Mouse (Mus musculus) cerebellum, adult 8-10 months (tissue): ENCODE results near the gene Nfkbib.

Source experiments
- DNase-seq: peaks from one replicate; pipeline ENCODE4 v3.0.0; 2022

The Nfkbib gene

GRCm38 (mm10) chr7:28766173-28766879, 986 bp downstream of the Nfkbib start, which contains the start of gene Sirt2:
Sirt2 (plus strand) TSS chr7:28766735.
- DNase-seq: peak; percentile 97

GRCm38 (mm10) chr7:28765211-28765610, 2.1 kb downstream of the Nfkbib start:
- DNase-seq: no peak

- no peak for DNase-seq
Observed at GRCm38 (mm10) chr7:28761907-28762306, 5.4 kb downstream of the Nfkbib start.

GRCm38 (mm10) chr7:28758623-28759022, 8.7 kb downstream of the Nfkbib start:
- no peak for DNase-seq

GRCm38 (mm10) chr7:28756079-28756478, 11.2 kb downstream of the Nfkbib start, which contains the start of gene Ccer2:
Ccer2 (plus strand) TSS chr7:28756174.
- DNase-seq: no peak

DNA sequence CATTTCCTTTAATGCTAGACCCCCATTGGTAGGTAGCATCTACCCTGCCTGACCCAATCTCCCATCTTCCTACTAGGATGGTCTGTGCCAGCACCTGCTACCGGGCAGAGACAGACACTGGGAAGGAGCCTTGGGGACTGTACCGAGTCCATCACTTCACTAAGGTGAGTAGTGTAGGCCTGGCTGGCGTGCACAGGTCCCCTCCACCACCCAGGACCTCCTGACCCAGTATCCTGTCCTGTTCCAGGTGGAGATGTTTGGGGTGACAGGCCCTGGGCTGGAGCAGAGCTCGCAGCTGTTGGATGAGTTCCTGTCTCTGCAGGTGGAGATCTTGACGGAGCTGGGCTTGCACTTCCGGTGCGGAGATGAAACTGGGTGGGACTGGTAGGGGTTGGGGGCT, 17.4 kb downstream of the Nfkbib start:
- no peak for DNase-seq

- DNase-seq: peak; percentile 97
Observed at GRCm38 (mm10) chr7:28741709-28742438, 25.4 kb downstream of the Nfkbib start, which contains the start of the genes Mrps12 and Sars2. Mrps12 (minus strand) TSS chr7:28741820. Sars2 (plus strand) TSS chr7:28741992.

GRCm38 (mm10) chr7:28741368-28741708, 26.0 kb downstream of the Nfkbib start:
- DNase-seq: no peak

- no peak for DNase-seq
Observed at GRCm38 (mm10) chr7:28740949-28741348, 26.4 kb downstream of the Nfkbib start.

GRCm38 (mm10) chr7:28739829-28740228, 27.5 kb downstream of the Nfkbib start:
- no peak for DNase-seq

DNA sequence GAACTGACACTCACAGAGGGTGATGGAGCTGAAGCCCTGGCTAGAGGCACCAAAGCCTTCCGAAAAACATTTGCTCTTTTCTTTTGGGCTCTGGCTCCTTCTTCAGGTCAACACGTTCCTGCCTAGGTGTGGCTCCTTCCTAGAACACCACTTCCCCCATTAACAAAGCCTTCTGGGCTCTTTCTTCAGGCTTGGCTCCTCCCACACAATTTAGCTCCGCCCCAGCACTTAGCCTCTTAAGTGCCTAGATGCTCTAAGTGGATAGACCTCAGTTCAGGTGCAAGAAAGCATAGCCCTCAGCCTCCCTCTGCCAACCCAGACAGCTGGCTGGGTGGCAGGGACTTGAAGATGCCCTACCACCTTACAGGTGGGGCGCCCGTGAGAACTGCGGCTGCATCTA, 31.6 kb downstream of the Nfkbib start:
- DNase-seq: no peak

DNA sequence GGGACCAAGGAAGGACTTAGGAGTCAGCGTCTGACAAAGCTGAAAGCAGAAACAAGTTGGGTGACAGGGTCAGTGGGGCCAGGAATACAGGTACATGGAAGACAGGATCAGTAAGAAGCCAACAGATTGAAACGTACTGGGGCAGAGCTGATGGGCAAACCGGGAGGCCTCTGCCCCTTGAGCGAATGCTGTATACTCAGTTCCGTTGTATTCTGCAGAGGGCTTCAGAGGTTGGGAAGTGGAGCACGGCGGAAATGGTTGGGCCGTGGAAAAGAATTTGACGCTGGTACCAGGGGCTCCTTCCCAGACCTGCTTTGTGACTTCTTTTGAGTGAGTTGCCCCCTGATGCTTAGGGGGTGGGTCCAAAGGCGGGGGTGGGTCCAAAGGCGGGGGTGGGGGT, 34.1 kb downstream of the Nfkbib start:
- DNase-seq: no peak

DNA sequence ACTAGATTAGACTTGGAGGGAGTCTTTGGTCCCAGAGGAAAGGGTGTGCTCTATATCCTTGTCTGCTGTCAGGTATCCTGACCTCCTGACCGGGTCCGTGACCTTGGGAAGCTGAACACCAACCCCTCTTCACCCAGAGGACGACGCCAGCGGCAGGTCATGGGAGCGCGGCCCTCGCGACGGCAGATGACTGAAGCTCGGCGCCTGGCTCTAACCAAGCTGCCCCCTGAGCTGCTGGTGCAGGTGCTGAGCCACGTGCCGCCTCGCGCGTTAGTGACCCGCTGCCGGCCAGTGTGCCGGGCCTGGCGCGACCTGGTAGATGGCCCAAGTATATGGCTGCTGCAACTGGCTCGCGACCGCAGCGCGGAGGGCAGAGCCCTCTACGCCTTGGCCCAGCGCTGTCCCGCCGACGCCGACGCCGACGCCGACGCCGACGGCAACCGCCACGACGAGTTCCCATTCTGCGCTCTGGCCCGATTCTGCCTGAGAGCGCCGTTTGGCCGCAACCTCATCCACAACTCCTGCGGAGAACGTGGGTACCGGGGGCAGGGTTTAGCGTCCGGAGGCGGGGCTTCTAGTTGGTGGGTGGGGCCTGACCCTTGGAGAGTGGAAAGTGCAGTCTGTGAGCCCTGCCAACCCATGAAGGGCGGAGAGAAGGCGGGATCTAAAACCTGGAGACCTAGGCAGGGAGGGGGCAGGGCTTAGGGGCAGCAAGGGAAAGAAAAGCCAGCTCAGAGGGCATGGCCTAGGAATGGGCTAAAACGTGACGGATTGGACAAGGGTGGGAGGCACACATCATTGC, 34.8 kb downstream of the Nfkbib start:
- DNase-seq: peak; percentile 58

- no peak for DNase-seq
Observed at GRCm38 (mm10) chr7:28727649-28728340, 39.5 kb downstream of the Nfkbib start.

DNA sequence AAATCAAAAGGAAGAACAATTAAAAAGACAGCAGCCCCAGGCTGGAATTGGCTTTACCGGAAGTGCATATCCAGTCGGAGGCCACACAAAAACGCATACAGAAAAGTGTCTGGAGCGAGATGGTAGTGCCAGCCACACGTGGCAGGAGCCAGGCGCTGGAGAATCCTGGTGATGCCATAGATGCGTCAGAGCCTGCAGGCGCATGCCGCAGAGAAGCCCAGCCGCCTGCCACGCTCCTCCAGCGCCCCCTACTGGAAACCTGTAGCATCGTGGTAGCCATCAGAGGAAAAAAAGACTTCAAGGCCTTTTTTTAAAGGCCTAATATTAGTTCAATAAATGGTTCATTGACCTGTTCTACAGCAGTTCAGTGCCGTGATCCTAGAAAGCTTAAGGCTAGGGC, 40.7 kb downstream of the Nfkbib start:
- DNase-seq: peak; percentile 84

DNA sequence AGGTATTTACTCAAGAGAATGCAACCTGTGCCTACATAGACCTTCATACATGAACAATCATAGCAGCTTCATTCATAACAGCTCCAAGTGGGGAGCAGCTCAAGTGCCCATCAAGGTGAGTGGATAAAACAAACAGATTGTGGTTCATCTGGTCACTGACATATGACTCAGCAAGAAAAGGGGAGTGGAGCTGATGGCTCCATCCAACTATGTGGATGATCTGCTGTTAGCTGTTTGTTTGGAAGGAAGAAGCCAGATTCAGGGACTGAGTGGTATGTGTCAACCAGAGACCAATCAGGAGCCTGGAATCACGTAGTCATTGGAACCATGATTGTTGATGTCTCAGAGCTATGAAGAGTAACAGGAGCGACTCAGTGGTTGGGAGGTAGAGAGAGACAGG, 42.7 kb downstream of the Nfkbib start:
- DNase-seq: no peak

DNA sequence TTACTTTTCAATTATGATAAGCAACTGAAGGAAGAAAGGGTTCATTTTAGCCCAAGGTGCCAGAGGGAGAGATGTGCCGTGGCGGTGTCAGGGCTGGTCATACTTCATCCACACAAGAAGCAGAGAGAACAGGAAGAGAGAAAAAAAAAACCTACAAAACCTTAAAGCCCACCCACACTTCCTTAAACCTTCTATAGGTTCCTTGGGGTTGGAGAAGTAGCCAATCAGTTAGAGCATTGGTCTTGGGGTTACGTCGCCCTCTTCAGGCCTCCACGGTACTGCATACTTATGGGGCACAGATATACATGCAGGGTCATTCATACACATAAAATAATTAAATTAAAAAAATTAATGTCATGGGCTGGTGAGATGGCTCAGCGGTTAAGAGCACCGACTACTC, 45.2 kb downstream of the Nfkbib start:
- no peak for DNase-seq

- no peak for DNase-seq
Observed at GRCm38 (mm10) chr7:28720753-28721537, 46.4 kb downstream of the Nfkbib start.

DNA sequence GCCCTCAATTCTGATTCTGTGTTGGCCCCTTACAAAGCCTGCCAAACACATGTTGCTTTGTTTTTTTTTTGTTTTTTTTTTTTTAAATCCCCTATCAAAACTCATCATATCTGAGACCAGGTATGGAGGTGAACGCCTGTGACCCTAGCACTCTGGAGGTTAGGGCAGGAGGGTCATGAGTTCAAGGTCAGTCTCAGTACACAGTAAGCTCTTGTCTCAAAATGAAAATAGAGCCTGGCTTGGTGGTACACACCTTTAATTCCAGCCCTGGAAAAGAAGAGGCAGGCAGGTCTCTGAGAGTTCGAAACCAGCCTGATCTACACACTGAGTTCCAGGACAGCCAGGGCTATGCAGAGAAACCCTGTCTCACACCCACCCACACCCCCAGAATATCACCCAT, 47.7 kb downstream of the Nfkbib start:
- no peak for DNase-seq

DNA sequence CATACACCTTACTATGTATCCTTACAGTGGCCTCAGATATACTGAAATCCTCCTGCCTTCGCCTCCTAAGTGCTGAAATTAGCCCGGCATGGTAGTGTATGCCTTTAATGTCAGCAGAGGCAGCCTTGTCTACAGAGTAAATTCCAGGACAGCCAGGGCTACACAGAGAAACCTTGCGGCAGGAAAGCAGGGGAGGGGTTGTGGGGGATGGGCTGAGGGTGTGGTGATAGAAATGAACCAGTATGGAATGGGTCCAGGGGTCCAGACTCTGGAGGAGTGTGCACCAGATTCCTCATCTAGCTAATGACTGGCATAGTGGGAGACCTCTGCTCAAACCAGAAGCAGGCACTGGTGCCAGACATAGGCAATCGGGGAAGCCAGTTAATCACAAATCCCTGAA, 48.2 kb downstream of the Nfkbib start:
- DNase-seq: no peak

DNA sequence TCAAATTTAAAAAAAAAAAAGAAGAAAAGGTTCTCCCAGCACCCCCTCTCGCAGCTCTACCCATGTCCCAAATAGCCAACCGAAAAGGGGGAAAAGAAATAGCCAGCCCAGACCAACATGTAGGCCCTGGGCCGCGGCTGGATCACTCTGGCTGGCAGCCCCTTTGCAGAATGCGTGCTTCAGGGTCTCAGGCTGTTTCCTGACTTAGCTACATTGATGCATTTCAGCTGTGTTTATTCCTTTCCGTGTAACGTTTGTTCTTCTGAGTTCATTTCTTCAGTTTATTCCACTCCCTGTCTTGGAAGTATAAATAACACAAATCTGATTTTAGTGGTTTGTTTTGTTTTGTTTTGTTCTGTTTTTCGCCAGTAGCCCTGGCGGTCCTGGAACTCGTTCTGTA, 49.6 kb downstream of the Nfkbib start:
- no peak for DNase-seq
